Mouse (Mus musculus) embryo, embryonic 11.5 days (tissue): Measurements from ENCODE around the gene Fry.

ENCODE experiments used
- DNase-seq: peaks from one replicate; pipeline ENCODE4 v3.0.0-alpha.2; 2012; ENCODE audit warnings: low read depth, low spot score

Gene Fry

GRCm38 (mm10) chr5:150118455-150119241, at the start of gene Fry:
Gene Fry, plus strand, starts transcription at chr5:150118645.
- DNase-seq: peak; percentile 63

DNA sequence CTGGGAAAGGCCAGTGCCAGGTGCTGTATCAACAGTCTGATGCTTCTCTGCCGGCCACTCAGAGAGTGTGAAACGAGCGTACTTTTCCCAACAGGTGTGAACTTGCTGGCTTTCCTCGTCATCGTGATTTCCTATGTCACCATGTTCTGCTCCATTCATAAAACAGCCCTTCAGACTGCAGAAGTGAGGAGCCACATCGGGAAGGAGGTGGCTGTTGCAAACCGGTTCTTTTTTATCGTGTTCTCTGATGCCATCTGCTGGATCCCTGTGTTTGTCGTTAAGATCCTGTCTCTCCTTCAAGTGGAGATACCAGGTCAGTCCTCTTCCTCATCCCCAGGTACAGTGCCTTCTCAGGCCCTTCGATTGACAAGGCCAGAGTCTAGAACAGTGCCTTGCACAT, 48.4 kb upstream of the Fry start:
- no peak for DNase-seq

GRCm38 (mm10) chr5:150071738-150072137, 46.7 kb upstream of the Fry start:
- DNase-seq: no peak

DNA sequence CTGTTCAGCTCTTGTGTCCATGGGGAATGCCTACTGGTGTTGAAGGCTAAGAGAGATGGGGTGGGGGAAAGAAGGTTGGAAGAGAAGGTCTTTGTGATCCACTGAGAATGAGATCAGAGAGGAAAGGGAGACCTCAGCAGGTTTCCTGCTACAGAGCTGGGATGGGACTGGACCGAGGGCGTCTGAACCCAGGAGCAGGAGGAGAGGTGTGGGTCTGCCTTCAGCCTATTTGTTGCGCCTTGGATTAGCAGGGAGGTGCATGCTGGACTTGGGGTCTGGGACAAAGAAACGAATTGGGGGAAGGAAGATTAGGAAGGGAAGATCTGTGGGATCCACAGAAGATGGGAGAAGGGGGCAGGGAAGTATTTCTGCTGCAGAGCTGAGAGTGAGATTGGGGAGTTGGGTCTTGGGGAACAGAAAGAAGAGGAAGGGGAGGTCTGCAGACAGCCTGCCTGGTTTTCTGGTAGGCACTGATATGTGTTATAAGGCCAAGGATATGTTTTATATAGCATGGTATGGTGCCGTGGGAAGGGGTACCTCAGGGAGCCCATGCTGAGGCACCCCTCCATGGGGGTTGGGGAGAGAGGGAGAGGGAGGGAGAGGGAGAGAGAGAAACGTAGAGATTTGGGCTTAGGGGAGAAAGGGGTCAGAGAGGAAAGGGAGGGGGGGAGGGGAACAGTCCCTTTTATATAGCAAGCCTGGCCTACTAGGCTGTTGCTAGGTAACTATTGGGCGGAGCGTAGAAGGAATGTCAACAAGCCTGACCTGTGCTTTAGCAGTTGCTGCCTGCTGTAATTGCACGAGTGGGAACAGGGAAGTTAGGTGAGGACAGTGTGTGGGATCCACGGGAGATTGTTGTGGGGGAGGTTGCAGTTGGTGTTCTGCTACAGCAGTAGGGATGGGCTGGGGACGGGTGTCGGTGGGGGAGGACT, 38.3 kb upstream of the Fry start:
- no peak for DNase-seq

DNA sequence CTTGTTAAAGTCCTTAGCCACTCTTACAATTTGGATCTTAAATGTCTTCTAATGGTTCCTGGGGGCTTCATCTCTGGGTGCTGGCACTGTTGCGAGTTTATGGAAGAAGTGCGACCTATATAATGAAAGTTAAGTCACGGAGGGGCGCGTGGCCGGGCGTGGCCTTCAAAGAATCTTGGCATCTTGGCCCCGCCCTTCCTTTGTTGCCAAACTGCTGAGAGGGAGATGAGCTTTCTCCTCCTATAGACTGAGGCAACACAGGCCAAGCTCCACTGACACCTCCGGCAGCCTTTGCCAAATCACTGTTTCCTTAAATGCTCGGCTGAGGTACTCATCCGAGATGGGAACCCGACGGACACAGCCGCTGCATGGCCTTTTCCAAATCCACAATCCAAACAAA, 35.7 kb upstream of the Fry start:
- no peak for DNase-seq

DNA sequence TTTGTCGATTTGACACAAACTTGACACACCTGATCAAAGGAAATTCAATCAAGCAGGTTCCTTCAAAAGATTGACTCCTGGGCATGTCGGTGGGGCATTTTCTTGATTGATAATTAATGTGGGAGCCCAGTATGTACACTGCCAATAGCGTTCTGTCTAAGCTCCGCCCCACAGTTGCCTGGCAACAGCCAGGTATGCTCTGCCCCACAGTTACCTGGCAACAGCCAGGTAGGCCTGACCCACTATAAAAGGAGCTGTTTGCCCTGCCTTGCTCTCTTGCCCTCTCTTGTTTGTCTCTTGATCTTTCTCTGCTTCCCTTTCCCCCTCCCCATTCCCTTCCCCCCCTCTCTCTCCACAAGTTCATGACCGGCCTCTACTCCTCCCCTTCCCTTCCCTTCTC, 35.3 kb upstream of the Fry start:
- DNase-seq: no peak

DNA sequence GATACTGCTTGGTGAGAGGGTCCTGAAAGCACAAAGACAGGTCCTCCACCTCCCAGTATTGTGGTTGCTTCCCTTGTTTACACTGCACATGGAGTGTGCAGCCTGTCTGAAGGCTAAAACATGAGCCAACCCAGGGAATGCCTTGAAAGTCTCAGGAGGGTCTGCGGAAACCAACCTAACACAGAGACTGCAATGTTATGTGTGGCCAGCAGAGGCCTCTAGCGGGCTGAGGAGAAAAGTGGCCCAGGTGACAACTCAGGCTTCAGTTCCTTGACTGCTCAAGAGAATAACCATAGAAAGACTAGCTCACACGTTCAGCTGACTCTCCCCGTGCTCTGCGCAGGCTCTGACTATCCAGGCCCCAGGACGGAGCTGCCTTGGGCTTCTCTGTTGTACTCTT, 20.8 kb upstream of the Fry start:
- DNase-seq: peak; percentile 43

DNA sequence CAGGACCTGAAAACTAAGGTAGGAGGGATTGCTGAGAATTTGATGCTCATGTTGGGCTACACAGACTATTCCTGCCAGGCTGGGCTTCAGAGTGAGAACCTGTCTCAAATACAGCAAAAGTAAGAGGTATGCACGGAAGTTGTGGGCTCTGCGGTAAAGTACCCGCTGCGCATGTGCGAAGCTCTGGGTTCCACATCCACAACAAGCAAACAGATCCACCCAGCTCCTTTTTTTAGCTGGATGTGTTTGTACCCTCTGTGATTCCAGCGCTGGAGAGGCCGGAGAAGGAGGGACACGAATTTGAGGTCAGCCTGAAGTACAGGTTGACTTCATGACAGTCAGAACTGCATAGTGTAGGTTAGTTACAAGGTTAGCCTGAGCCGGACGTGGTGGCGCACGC, 19.7 kb upstream of the Fry start:
- DNase-seq: no peak

GRCm38 (mm10) chr5:150101789-150102188, 16.7 kb upstream of the Fry start:
- DNase-seq: no peak

DNA sequence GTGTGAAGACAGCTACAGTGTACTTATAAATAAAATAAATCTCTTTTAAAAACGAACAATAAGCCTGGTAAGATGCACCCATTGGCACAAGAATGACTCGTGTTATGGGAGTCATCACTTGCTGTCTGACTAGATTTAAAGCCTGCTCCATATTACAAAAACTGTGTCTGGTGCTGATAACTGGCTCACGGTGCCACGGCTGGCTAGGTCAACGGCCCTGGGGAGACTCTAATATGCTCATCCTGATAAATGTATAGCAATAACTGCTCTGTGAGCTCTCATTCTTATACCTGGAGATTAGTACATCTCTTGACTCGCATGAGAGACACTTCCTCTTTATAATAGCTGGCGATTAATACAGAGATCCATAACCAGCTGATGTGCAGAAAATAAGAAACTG, 12.1 kb upstream of the Fry start:
- DNase-seq: no peak

DNA sequence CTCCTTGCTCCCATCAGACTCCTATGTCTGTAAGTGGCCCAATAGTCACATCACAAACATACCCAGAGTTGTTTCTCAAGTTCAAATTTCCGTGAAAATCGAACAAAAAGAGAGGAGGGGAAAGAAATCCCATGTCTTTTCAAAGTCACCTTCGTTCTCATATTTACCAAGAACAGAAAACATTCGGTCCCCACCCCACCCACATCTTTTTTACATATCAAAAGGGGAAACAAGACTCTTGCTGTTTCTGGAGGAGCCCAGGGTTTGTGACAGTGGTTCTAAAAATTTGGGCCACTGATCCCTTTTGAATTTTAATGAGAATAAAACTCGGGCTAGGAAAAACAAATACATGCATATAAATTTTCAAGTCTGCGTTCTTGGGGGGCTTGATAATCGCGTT, 7.2 kb upstream of the Fry start:
- no peak for DNase-seq

DNA sequence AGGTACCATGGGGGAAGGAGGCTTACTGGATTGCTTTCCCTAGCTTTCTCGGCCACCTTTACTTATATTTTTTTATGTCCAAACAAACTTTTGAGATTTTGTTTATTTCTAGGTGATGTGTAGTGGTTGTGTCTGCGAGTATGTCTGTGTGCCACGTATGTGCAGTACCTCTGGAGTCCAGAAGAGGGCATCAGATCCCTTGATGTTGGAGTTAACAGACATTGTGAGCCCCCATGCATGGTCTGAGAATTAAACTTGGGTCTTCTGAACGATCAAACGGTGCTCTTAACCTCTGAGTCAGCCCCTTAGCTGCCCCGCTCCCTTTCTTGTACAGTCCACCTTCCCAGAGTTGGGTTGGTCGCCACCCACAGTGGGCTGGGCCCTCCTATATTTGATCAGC, 4.4 kb upstream of the Fry start:
- no peak for DNase-seq

- DNase-seq: no peak
Observed at GRCm38 (mm10) chr5:150114778-150115177, 3.7 kb upstream of the Fry start.

DNA sequence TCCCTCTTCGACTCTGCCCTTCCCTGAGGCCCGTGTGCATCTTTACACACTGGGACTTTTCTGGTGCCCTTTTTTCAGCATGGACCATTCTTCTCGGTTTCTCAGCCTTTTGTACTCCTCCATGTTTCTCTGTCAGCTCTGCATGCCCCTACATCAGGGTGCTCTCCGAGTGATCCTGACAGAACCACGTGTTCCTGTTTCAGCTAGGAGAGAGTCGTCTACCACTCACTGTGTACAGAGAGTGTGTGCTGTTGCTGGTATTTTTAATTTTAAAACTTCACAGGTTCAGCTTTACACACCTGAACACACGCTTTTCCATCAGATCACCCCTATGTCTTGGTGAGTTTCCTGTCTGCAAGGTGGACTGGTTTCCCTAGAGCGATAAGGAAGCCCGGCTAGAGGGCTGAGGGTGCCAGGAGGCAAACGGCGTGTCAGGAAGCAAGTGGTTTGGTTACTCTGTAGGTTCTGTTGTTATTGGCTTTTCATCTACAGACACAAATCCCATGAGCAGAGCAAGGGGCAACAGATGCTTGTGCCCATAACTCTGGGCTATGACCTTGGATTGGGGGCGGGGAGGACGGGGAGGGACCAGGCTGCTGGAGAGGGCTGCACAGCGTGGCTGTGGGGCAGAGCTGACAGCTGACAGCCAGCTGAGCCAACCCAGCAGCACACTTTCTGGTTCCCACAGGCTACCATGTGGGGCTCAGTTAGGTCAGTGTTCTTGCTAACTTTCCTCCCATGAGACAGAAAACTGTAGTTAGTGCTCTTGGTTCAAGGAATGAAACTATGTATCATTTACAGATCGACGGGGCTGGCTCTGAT, 3.0 kb upstream of the Fry start:
- no peak for DNase-seq

GRCm38 (mm10) chr5:150116216-150116905, 2.1 kb upstream of the Fry start:
- no peak for DNase-seq

DNA sequence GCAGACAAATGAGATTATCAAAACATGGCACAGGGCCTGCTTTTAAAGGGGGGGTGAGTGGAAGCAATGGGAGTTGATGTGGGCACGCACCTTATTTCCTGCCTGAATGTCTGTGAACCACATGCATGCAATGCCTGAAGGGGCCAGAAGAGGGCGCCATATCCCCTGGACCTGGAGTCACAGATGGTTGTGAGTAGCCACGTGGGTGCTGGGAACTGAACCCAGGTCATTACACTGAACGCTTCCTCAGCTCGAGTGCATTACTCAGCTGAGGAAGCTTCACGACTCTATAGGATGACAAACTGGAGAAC, 1.6 kb upstream of the Fry start:
- no peak for DNase-seq

DNA sequence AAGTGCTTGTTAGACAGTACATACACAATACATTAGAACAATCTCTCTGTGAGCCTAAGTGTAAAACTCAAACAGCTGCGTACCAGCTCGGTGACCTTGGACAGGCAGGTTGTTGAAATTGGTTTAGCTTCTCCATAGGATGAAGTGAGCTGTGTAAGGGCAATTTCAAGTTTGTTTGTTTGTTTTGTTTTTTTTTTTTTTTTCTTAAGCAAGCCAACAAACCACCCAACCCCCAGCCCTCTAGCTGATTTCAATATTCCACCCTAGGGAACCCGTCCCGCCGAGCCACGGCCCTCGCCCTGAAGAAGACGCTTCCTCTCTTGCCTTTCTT, 356 bp upstream of the Fry start:
- DNase-seq: no peak

DNA sequence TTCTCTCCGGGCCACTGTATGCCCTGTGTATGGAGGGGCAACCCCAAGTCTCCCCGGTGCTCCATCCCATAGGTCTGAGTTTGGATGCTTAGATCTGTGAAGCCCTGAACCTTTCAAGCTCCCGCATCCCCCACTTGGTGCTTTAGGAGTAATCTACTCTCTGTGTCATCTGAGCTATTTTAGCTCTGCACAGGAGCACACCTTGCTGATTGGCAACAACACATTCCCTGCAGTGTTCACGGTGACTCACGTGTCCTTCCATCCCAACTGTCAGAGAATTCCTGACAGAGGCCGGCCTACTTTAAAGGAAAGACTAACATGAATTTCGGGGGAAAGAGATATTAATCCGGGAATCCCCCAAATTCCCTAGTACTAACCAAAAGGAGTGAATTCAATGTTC, 2.2 kb downstream of the Fry start:
- no peak for DNase-seq

DNA sequence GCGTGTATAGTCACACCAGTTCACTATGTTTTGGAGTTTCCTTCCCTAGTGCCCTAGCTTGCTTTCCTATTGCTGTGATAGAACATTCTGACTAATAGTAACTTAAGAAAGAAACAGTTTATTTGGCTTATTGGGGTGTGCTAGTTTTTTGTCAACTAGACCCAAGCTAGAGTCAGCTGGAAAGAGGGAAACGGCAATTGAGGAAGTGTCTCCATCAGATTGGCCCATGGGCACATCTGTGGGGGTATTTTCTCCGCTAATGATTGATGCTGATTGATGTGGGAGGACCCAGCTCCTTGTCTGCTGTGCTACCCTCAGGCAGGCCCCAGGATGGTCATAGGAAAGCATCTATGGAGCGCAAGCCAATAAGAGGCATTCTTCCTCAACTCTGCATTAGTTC, 3.6 kb downstream of the Fry start:
- no peak for DNase-seq

DNA sequence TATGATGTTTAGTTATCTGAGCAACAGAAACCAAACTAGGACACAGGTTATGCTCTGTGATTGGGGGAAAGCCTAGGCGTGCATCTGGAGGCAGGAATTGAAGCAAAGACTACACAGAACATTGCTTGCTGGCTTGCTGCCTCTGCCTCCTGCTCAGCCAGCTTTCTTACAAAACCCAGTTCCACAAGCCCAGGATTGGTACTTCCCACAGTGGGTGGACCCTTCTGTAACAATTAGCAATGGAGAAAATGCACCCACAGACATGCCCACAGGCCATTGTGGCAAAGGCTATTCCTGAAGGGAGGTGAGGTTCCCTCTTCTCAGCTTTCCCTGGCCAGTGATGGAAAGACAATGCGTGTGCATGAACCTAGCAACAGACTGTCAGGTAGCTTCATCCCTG, 4.1 kb downstream of the Fry start:
- no peak for DNase-seq

GRCm38 (mm10) chr5:150125920-150126319, 7.5 kb downstream of the Fry start:
- no peak for DNase-seq

DNA sequence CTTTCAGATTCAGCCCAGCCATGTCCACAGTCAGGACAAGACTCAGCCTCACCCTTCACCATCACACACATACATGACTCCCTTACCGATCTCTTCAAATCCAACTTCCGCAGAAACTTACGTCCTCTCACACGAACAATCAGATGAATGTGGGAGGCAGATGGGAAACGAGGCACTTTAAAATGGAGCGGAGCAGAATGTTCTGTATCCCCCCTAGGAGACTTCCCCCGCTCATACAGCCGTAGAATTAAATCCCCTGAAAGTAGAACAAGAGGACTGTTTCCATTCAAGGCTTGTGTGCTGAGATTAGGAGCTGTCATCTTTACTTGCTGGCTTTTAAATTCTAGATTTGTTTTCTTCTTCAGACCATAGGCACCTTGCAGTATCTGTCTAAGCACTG, 10.0 kb downstream of the Fry start:
- no peak for DNase-seq
